Mouse (Mus musculus) frontal cortex, postnatal 14 days (tissue): ENCODE measurements around the gene Pkn1.

Source experiments
- DNase-seq, 2 experiments: peaks; one replicate each; pipeline ENCODE4 v3.0.0; 2022; ENCODE audit warnings: low spot score in 2 of 2

Pkn1 gene

GRCm38 (mm10) chr8:83693609-83694236, 5.3 kb downstream of the Pkn1 start:
- DNase-seq: no peak

- no peak for DNase-seq
Measured at GRCm38 (mm10) chr8:83689264-83689663, 9.7 kb downstream of the Pkn1 start.

- DNase-seq: no peak
Measured at GRCm38 (mm10) chr8:83684517-83684916, 14.5 kb downstream of the Pkn1 start.

GRCm38 (mm10) chr8:83681099-83681498, 17.9 kb downstream of the Pkn1 start:
- DNase-seq: no peak

- DNase-seq: no peak
Measured at GRCm38 (mm10) chr8:83680603-83681002, 18.4 kb downstream of the Pkn1 start.

GRCm38 (mm10) chr8:83679866-83680265, 19.1 kb downstream of the Pkn1 start:
- no peak for DNase-seq

- no peak for DNase-seq
Measured at GRCm38 (mm10) chr8:83674497-83674896, 24.5 kb downstream of the Pkn1 start.

- DNase-seq: no peak
Measured at GRCm38 (mm10) chr8:83672936-83673335, 26.0 kb downstream of the Pkn1 start.

GRCm38 (mm10) chr8:83669013-83669412, 30.0 kb downstream of the Pkn1 start:
- no peak for DNase-seq

DNA sequence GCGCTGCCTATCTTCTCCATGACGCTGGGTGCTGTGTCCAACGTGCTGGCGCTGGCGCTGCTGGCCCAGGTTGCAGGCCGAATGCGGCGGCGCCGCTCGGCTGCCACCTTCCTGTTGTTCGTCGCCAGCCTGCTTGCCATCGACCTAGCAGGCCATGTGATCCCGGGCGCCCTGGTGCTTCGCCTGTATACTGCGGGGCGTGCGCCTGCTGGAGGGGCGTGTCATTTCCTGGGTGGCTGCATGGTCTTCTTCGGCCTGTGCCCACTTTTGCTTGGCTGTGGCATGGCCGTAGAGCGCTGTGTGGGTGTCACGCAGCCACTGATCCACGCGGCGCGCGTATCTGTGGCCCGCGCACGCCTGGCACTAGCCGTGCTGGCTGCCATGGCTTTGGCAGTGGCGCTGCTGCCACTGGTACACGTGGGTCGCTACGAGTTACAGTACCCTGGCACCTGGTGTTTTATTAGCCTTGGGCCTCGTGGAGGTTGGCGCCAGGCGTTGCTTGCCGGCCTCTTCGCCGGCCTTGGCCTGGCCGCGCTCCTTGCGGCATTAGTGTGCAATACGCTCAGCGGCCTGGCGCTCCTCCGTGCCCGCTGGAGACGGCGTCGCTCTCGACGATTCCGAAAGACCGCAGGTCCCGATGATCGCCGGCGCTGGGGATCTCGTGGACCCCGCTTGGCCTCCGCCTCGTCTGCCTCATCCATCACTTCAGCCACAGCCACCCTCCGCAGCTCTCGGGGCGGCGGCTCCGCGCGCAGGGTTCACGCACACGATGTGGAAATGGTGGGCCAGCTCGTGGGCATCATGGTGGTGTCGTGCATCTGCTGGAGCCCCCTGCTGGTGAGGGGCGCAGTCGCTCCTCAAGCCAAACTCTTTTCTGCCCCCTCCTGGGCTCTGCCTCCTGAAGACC, 30.7 kb downstream of the Pkn1 start:
- no peak for DNase-seq

DNA sequence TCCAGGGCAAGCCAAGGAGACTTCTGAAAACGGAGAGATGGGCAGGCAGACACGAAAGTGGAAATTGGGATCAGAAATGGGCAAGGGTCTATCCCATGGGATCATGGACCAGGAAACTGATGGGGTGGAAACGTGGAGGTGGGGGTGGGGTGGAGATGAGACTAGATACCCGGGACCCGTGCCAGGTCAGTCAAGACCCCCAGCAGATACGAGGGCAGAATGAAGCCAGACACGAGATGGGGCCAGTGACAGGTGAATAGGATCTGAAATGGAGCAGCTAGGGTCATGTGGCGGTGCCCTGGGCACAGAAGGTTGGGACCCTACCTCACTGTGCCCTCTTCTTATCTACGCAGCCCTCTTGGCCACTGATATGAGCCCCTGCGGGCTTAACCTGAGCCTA, 31.5 kb downstream of the Pkn1 start:
- no peak for DNase-seq

DNA sequence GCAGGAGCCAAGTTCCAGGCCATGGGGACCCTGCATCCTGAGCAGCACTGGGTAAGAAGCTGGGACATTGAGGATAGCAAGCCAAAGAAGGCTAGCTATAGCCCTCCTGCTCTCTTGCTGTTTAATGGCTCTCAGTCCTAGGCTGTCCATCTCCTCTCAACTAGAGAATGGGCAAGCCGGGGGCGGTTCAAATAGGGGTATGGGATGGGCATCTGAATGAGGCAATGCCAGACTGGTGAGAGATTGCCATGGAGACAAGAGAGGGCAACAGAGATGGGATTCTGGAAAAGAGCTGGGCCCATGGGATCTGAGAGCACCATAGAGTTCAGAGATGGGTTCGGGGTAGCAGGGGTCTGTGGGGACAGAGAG, 32.1 kb downstream of the Pkn1 start:
- DNase-seq: no peak

DNA sequence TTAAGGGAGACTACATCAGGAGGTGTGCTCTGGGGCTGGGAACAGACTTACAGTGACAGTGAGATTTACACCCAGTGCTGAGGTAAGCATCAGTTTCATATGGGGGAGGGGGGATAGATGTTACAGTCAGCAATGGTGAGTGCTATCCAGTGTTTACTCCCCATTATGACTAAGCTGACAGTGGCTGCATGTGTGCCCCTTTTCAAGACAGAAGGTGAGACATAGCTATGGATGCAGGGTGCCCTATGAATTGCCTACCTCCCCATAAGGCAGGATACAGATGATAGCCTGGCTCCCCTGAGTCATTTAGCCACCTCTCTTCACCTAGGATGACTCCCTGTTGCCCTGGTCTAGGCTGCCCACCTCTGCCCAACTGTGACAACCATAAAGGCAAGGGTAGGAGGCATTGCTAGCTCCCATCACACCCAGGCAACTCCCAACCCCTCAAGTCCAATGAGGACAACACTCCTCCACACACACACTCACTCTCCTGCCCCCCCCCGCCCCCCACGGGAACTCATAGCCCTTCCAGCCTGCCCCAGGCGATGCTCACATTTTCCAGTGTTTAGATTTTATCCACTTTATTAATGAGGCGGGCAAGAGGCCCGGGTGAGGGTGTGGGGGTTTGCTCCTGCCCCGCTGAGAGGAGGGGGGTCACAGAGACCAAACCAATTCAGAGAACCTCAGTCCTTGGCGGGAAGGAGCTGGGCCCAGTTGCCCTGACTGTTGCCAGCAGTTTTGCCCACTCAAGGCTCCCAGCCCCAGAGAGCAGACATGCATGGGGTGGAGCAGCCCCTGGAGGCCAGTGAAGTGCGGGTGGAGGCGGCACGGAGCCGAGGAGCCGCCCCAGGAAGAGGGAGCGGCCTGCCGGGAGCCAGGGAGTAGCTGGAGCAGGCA, 32.8 kb downstream of the Pkn1 start, which contains the start of gene Ptger1:
Gene Ptger1, plus strand, starts transcription at position 710 of the 897 bp plus-strand sequence.
- DNase-seq: no peak

DNA sequence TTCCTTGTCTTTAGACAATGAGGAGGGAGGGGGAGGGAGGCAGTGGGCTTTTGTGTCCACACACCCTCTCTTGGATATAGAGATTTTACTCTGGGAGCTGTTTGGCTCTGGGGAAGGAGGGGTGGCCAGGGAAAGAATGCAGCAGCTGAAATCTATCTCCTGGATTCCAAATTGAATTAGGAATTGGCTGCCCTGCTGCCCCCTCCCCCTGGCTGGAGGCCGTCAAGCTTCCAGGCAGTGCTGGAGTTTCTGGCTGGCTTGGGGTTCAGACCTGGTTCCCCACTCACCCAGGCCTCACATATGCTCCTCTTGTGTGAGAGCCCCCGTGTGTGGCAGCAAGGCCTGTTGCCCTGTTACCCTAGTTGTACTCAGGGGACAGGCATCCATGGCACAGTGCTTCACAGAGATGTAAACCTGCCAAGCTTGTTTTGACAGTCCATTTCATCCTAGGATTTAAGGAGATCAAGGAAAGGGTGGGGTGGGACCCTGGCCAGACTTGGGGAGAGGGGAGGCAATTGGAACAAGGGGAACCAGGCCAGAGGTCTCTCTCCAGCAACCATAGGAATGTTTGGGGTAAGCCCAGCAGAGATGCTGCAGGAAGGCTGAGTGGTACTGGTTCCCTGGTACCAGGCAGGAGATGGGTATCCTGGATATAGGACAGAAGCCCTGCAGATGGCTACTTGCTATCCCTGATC, 33.9 kb downstream of the Pkn1 start:
- no peak for DNase-seq

DNA sequence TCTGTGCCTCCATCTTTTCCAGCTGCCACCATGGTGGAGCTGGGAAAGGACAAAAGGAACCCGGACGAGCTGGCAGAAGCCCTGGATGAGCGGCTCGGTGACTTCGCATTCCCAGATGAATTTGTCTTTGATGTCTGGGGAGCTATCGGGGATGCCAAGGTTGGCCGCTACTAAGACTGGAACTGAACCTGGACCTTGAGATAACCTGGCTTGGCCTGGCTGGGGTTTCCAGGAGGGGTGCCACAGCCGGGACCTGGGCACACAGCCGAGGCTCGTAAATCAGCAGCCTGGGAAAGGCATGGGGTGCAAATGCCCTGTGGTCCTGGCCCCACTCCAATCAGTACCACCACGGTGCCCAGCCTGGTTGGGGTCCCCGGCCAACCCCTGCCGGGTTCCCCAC, 34.9 kb downstream of the Pkn1 start:
- no peak for DNase-seq

- peak; percentile 82 to 83 for DNase-seq
Measured at GRCm38 (mm10) chr8:83662421-83662826, 36.6 kb downstream of the Pkn1 start.

DNA sequence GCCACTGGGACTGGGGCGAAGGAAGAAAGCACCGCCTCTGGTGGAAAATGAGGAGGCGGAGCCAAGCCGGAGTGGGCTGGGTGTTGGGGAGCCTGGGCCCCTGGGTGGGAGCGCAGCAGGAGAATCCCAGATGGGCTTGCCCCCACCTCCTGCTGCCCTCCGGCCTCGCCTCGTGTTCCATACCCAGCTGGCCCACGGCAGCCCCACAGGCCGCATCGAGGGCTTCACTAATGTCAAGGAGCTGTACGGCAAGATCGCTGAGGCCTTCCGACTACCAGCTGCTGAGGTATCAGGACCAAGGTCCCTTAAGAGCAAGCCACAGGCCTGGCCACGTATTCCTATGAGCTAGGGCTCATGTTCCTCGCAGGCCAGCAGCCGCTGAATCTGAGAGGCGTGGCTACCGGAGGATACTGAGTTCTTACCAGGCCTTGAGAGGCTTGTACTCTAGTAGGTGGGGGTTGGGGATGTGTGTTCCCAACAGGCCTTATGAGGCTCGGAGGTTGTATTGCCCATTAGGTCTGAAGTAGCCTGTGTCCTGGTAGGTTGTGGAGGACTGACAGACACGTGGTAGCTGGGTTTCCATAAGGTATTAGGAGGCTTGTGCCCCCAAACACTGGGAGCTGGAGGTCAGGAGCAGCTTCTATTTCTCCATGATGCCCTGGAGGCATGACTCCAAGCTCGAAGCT, 37.8 kb downstream of the Pkn1 start:
- DNase-seq: no peak

DNA sequence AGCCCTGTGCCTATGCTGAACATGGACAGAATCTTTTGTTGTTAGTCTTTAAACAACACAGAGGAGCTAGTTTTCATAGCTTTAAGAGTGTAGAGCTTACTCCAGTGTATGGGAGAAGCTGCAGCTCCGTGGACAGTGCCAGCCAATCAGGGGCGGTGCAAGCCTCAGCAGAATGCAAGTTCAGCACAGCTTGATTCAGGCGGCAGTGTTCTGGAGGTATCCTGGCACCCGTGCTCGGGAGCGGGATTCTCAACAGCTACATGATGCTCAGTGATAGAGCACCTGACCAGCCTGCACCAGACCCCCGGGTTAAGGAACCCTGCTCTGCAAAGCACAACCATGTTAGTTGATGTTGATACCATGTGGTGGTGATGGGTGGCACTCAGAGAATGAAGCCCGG, 38.4 kb downstream of the Pkn1 start:
- no peak for DNase-seq

- DNase-seq: peak in 1 of 2 experiments; percentile 34
Measured at GRCm38 (mm10) chr8:83656484-83657246, 42.3 kb downstream of the Pkn1 start.

DNA sequence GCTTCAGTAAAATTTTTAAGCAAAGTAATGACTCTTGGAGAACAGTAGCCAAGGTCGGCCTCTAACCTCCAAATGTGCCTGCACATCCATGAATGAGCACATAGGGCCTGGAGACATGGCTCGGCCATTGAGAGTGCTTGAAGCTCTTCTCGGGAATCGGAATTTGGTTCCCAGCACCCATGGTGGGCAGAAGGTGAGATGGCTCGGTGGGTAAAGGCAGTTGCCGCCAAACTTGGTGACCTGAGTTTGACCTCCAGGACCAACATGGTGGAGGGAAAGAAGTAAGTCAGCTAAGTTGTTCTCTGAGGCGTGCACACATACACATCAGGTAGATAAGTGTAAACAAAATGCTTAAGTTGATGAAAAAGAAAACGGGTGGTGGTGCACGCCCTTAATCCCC, 42.9 kb downstream of the Pkn1 start:
- DNase-seq: no peak
